Comparison of ENCODE assay signal across 7 mouse cellular contexts in the genomic region with DNA sequence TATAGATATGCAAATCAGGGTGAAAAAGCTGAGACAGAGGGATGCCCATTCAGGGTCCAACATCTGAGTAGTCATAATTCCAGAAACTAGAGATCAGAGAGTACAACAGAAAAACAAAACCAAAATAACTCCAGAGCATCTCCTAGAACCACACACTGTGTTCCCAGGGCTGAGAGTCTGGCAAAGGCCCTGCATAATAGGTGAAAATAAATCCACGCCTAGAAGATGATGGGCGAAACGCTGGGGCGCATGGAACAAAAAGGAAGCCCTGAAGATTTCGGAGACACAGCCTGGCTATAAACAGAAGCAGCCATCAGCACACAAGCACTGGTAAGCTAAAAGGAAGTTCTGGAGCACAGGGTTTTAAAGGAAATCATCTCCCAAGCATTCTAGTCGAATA. TPM values are rescaled to one million over a fixed set of nuclear protein-coding genes. Genes with fewer than 3 reads are reported as not detected.
DNase-seq lines count a peak whose midpoint lies in the region; ATAC-seq lines count a peak whose summit lies in the region.

No protein-coding gene starts in this region.

- ATAC-seq in kidney, embryonic 15.5 days (replicated peaks; ENCODE audit: low FRiP score), result no peak
- ATAC-seq in intestine, embryonic 16.5 days, result no peak

- no peak for DNase-seq in kidney, postnatal 25 days
- peak; percentile 38 for DNase-seq in brain, adult 2 months (ENCODE audit: low read depth, low spot score)
- no peak for DNase-seq in natural killer cell, adult 2 months (ENCODE audit: low spot score in 2 of 2)
- no peak for DNase-seq in adrenal gland, postnatal 25 days

- peaks cover 23% of the 10 kb centered on the region for H3K4me1 ChIP-seq in kidney, embryonic 15.5 days
- H3K4me1 ChIP-seq in brown adipose tissue, adult 24 weeks (ENCODE audit: control insufficient read depth, insufficient read depth, insufficient read length, low read length), result 0 out of 2 replicates have a peak, but pooled peaks cover 5% of the 10 kb centered on the region
- peaks cover 6% of the 10 kb centered on the region; the same call in 1 of the 2 replicates for H3K4me1 ChIP-seq in intestine, embryonic 16.5 days (ENCODE audit: control insufficient read depth, insufficient read depth, low read length)

- no peak overlapping the region for H3K4me3 ChIP-seq in kidney, embryonic 15.5 days (replicated peaks)
- no peak overlapping the region for H3K4me3 ChIP-seq in brown adipose tissue, adult 24 weeks (ENCODE audit: insufficient read depth, low read depth, low read length)
- no peak overlapping the region for H3K4me3 ChIP-seq in intestine, embryonic 16.5 days (ENCODE audit: low read length)

- H3K9me3 ChIP-seq in kidney, embryonic 15.5 days (replicated peaks), result no peaks in the 10 kb centered on the region
- no peaks in the 10 kb centered on the region for H3K9me3 ChIP-seq in intestine, embryonic 16.5 days (ENCODE audit: control insufficient read depth, low read length)

- no peaks in the 10 kb centered on the region for H3K36me3 ChIP-seq in kidney, embryonic 15.5 days
- no peaks in the 10 kb centered on the region for H3K36me3 ChIP-seq in intestine, embryonic 16.5 days (ENCODE audit: control insufficient read depth, insufficient read depth, low read length)

- peaks cover 4% of the 10 kb centered on the region; the same call in 1 of the 2 replicates for H3K27me3 ChIP-seq in kidney, embryonic 15.5 days
- H3K27me3 ChIP-seq in intestine, embryonic 16.5 days (replicated peaks; ENCODE audit: control insufficient read depth, insufficient read depth, low read length), result no peaks in the 10 kb centered on the region

- peak overlapping the region; percentile 83 for H3K27ac ChIP-seq in kidney, embryonic 15.5 days
- H3K27ac ChIP-seq in brown adipose tissue, adult 24 weeks (replicated peaks; ENCODE audit: low read depth, low read length), result peak overlapping the region; percentile 35
- H3K27ac ChIP-seq in intestine, embryonic 16.5 days (ENCODE audit: low read length), result peak overlapping the region; percentile 86

- H3K4me2 ChIP-seq in kidney, embryonic 15.5 days, result 0 out of 2 replicates have a peak overlapping the region, but pooled peaks have one; percentile 16
- 0 out of 2 replicates have a peak overlapping the region, but pooled peaks have one; percentile 19 for H3K4me2 ChIP-seq in intestine, embryonic 16.5 days (ENCODE audit: low read depth, low read length)

- WGBS in kidney, embryonic 15.5 days, result 65% methylated on average over 6 of the region's 6 CpGs
- 51% methylated on average over 6 of the region's 6 CpGs for WGBS in intestine, embryonic 16.5 days

- H3K9ac ChIP-seq in kidney, embryonic 15.5 days, result no peak overlapping the region
- H3K9ac ChIP-seq in intestine, embryonic 16.5 days (ENCODE audit: low read depth, low read length), result no peak overlapping the region

RNA-seq across cellular contexts. Expression of a gene that starts 26.2 kb away (rescaled TPM):
- polyA plus RNA-seq in kidney, embryonic 15.5 days (2015; fragmentation: Nextera tagmentation; extraction: Ambion mirVana), result 18.3 and 21.0 TPM in 2 replicates
- 29.0 and 42.1 TPM in 2 replicates for polyA plus RNA-seq in brown adipose tissue, adult 24 weeks (2012; ENCODE audit: insufficient read depth, insufficient read length, missing spikeins)
- 9.1 and 10.0 TPM in 2 replicates for polyA plus RNA-seq in intestine, embryonic 16.5 days (2015; fragmentation: Nextera tagmentation; extraction: Ambion mirVana)
- total RNA-seq in adrenal gland, postnatal 25 days (2021), result 16.2 and 18.4 TPM in 2 replicates

RNA-seq across cellular contexts. Expression of a gene that starts 46.9 kb away (rescaled TPM):
- polyA plus RNA-seq in kidney, embryonic 15.5 days (2015; fragmentation: Nextera tagmentation; extraction: Ambion mirVana), result 46.1 and 46.6 TPM in 2 replicates
- 33.6 and 35.3 TPM in 2 replicates for polyA plus RNA-seq in brown adipose tissue, adult 24 weeks (2012; ENCODE audit: insufficient read depth, insufficient read length, missing spikeins)
- polyA plus RNA-seq in intestine, embryonic 16.5 days (2015; fragmentation: Nextera tagmentation; extraction: Ambion mirVana), result 95.3 and 105 TPM in 2 replicates
- total RNA-seq in adrenal gland, postnatal 25 days (2021), result 70.1 and 72.0 TPM in 2 replicates

Comparison
In these comparisons a context has a peak if more than half of its experiments do, and no peak if none do; other contexts are left out.
1. H3K27ac ChIP-seq: peak in every context shown above with its lines; median percentile 86 in intestine, embryonic 16.5 days; 83 in kidney, embryonic 15.5 days; 35 in brown adipose tissue, adult 24 weeks.